Mouse (Mus musculus): Measurements from ENCODE around the gene Nacc1. TPM values are rescaled to one million over a fixed set of nuclear protein-coding genes. Genes with fewer than 3 reads are reported as not detected.
A peak's percentile ranks its signal among the peaks of the same experiment; 100 is the strongest.

Gene Nacc1
- total RNA-seq, 2 experiments from 2014 or later: 18.7 to 24.3 TPM

GRCm38 (mm10) chr8:84725246-84725940, 37.7 kb upstream of the Nacc1 start:
- intact Hi-C loops (cut with DNase I): no loop called here
- Histone ChIP-seq H3K27ac (peak overlapping the region; percentile 96), H3K4me3 (peak overlapping the region; percentile 42)
- no peak for TF ChIP-seq CTCF (IDR thresholded peaks at IDR 0.05)
- peak; percentile 44 for DNase-seq

GRCm38 (mm10) chr8:84724683-84725082, 37.0 kb upstream of the Nacc1 start:
- no peak for TF ChIP-seq CTCF (IDR thresholded peaks at IDR 0.05)
- peak; percentile 31 for DNase-seq
- Histone ChIP-seq H3K4me3 (peak overlapping the region; percentile 55), H3K27ac (peak overlapping the region; percentile 96)
- intact Hi-C loops (cut with DNase I): no loop called here

- intact Hi-C loops (cut with DNase I): no loop called here
- DNase-seq: peak; percentile 71
- TF ChIP-seq CTCF (IDR thresholded peaks at IDR 0.05): no peak
- H3K27ac ChIP-seq: peak overlapping the region; percentile 96
- peak overlapping the region; percentile 55 for H3K4me3 ChIP-seq
Observed at GRCm38 (mm10) chr8:84723571-84723900, 35.9 kb upstream of the Nacc1 start.

GRCm38 (mm10) chr8:84722850-84723570, 35.3 kb upstream of the Nacc1 start, which contains the start of gene G430095P16Rik:
TSS of gene G430095P16Rik (plus strand) at chr8:84723007.
- peak; percentile 91 for DNase-seq
- Histone ChIP-seq H3K27ac (peak within 1 kb of the TSS; percentile 96), H3K4me3 (peak within 1 kb of the TSS; percentile 55)
- TF ChIP-seq CTCF (IDR thresholded peaks at IDR 0.05): peak; percentile 36
- intact Hi-C loops (cut with DNase I): no loop called here

- TF ChIP-seq CTCF (IDR thresholded peaks at IDR 0.05): no peak
- peak overlapping the region; percentile 55 for H3K4me3 ChIP-seq
- no peak for DNase-seq
- H3K27ac ChIP-seq: peak overlapping the region; percentile 96
- intact Hi-C loops (cut with DNase I): no loop called here
Observed at GRCm38 (mm10) chr8:84722530-84722849, 34.8 kb upstream of the Nacc1 start.

- Histone ChIP-seq H3K27ac (peak overlapping the region; percentile 96), H3K4me3 (peak overlapping the region; percentile 19; the same call in 1 of the 2 replicates)
- TF ChIP-seq CTCF (IDR thresholded peaks at IDR 0.05): no peak
- intact Hi-C loops (cut with DNase I): loop anchor here (2.0 kb wide), 1 partner anchor 16 kb away; no protein-coding TSS in a partner anchor
- DNase-seq: no peak
Observed at GRCm38 (mm10) chr8:84718959-84719690, 31.5 kb upstream of the Nacc1 start.

- DNase-seq: peak; percentile 87
- H3K4me3 ChIP-seq: no peak overlapping the region
- no peak for TF ChIP-seq CTCF (IDR thresholded peaks at IDR 0.05)
- peak overlapping the region; percentile 96 for H3K27ac ChIP-seq
- intact Hi-C loops (cut with DNase I): loop anchor here (2.0 kb wide), 1 partner anchor 16 kb away; no protein-coding TSS in a partner anchor
Observed at GRCm38 (mm10) chr8:84718476-84718875, 30.8 kb upstream of the Nacc1 start.

- peak overlapping the region; percentile 96 for H3K27ac ChIP-seq
- DNase-seq: peak; percentile 64
- intact Hi-C loops (cut with DNase I): no loop called here
- no peak for TF ChIP-seq CTCF (IDR thresholded peaks at IDR 0.05)
- H3K4me3 ChIP-seq: no peak overlapping the region
Observed at GRCm38 (mm10) chr8:84716790-84717189, 29.1 kb upstream of the Nacc1 start.

GRCm38 (mm10) chr8:84715893-84716468, 28.3 kb upstream of the Nacc1 start:
- DNase-seq: no peak
- peak overlapping the region; percentile 96 for H3K27ac ChIP-seq

GRCm38 (mm10) chr8:84714161-84714560, 26.5 kb upstream of the Nacc1 start:
- no peak for TF ChIP-seq CTCF (IDR thresholded peaks at IDR 0.05)
- Histone ChIP-seq H3K4me3 (no peak overlapping the region), H3K27ac (peak overlapping the region; percentile 82)
- intact Hi-C loops (cut with DNase I): no loop called here
- DNase-seq: peak; percentile 31

More at GRCm38 (mm10) chr8:84715893-84716468, 28.3 kb upstream of the Nacc1 start:
- intact Hi-C loops (cut with DNase I): no loop called here
- H3K4me3 ChIP-seq: peak overlapping the region; percentile 35
- TF ChIP-seq CTCF (IDR thresholded peaks at IDR 0.05): no peak

GRCm38 (mm10) chr8:84713381-84713780, 25.7 kb upstream of the Nacc1 start:
- Histone ChIP-seq H3K4me3 (no peak overlapping the region), H3K27ac (peak overlapping the region; percentile 82)
- no peak for TF ChIP-seq CTCF (IDR thresholded peaks at IDR 0.05)
- DNase-seq: no peak
- intact Hi-C loops (cut with DNase I): no loop called here

GRCm38 (mm10) chr8:84712759-84713120, 25.1 kb upstream of the Nacc1 start:
- intact Hi-C loops (cut with DNase I): no loop called here
- no peak for TF ChIP-seq CTCF (IDR thresholded peaks at IDR 0.05)

More at GRCm38 (mm10) chr8:84712759-84713120, 25.1 kb upstream of the Nacc1 start:
- peak; percentile 57 for DNase-seq
- Histone ChIP-seq H3K4me3 (no peak overlapping the region), H3K27ac (peak overlapping the region; percentile 82)

Data from gastrocnemius, adult 2 months (tissue).